Mouse (Mus musculus) lung, postnatal 0 days (tissue): Measurements from ENCODE around the gene Herpud2. TPM values are rescaled to one million over a fixed set of nuclear protein-coding genes. Genes with fewer than 3 reads are reported as not detected.

Experiments
- ATAC-seq: fragments of 200-750 bp; cut with Nextera tagmentation; 2 replicates; pipeline ENCODE4 v1.8.0; 2017; ENCODE audit warnings: moderate library complexity
- DNase-seq: peaks from one replicate; pipeline ENCODE4 v3.0.0-alpha.2; 2016; ENCODE audit warnings: low spot score
- H3K27ac ChIP-seq: fragments of 300-500 bp; sonication (generic); 2 replicates; pipeline ENCODE4 v1.5.1; 2014; ENCODE audit warnings: antibody characterized with exemption, mild to moderate bottlenecking, low read length, mixed read lengths
- H3K27me3 ChIP-seq: fragments of 300-500 bp; sonication (generic); replicated peaks from 2 replicates; pipeline ENCODE4 v1.6.1; 2014; ENCODE audit warnings: low read length, mixed read lengths; ENCODE audit not compliant: insufficient read depth
- H3K36me3 ChIP-seq: fragments of 300-500 bp; sonication (generic); 2 replicates; pipeline ENCODE4 v1.6.1; 2014; ENCODE audit warnings: low read length, mixed read lengths; ENCODE audit not compliant: insufficient read depth
- H3K4me1 ChIP-seq: fragments of 300-500 bp; sonication (generic); 2 replicates; pipeline ENCODE4 v1.6.1; 2014; ENCODE audit warnings: antibody characterized with exemption, low read depth, low read length, mixed read lengths; ENCODE audit not compliant: insufficient read depth
- H3K4me2 ChIP-seq: fragments of 300-500 bp; sonication (generic); replicated peaks from 2 replicates; pipeline ENCODE4 v1.6.1; 2014; ENCODE audit warnings: low read depth, mild to moderate bottlenecking, low read length, moderate library complexity, mixed read lengths
- H3K4me3 ChIP-seq: fragments of 300-500 bp; sonication (generic); 2 replicates; pipeline ENCODE4 v1.5.1; 2014; ENCODE audit warnings: low read depth, low read length
- H3K9ac ChIP-seq: fragments of 300-500 bp; sonication (generic); replicated peaks from 2 replicates; pipeline ENCODE4 v1.6.1; 2014; ENCODE audit warnings: low read depth, mild to moderate bottlenecking
- H3K9me3 ChIP-seq: fragments of 300-500 bp; sonication (generic); 2 replicates; pipeline ENCODE4 v1.6.1; 2016; ENCODE audit warnings: low read length, mixed read lengths
- CTCF ChIP-seq: IDR thresholded peaks from 2 replicates; pipeline ENCODE4 v1.5.1; 2016; ENCODE audit warnings: antibody characterized with exemption, mild to moderate bottlenecking
- EP300 ChIP-seq: IDR thresholded peaks from 2 replicates; pipeline ENCODE4 v1.6.1; 2016; ENCODE audit warnings: antibody characterized with exemption, mild to moderate bottlenecking, control low read depth
- WGBS: fragments of 180-500 bp; shearing (Covaris S2); extraction: QIAGEN DNeasy Blood & Tissue Kit; methylation state at CpG from one replicate; pipeline ENCODE4 v1.1.7; 2014; 5-methylcytosine and 5-hydroxymethylcytosine counted together
- polyA plus RNA-seq: library from polyadenylated mRNA; unstranded; fragments of >200 nt; fragmentation: Nextera tagmentation; extraction: Ambion mirVana; gene quantifications from 2 replicates; pipeline ENCODE4 v1.2.1, GENCODE M21; 2015

Gene Herpud2
- polyA plus RNA-seq, 1 experiment from 2014 or later = 36.2 TPM

DNA sequence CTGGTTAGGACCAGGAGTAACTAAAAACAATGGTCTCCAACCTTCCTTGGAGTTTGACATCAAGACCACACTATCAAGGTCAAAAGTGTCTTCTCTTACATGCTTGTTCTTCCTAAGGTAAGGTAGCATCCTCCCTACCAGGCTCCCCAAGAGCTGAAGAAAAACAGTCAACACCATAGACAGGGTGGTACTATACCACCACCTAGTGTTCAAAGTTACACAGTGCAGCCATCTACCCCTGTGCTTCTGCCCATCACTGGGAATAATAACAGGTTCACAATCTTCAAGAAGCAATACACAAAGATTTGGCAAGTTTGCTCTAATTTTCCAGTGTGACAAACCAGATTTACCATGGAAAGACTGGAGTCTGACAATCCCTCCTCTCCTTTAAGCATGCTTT, 47.0 kb downstream of the Herpud2 start:
- peak; percentile 93 for TF ChIP-seq CTCF
- TF ChIP-seq EP300 = no peak
- Histone ChIP-seq H3K9ac (no peak overlapping the region), H3K9me3 (peaks cover 3% of the 10 kb centered on the region; the same call in 1 of the 2 replicates), H3K4me3 (no peak overlapping the region), H3K36me3 (peaks cover 20% of the 10 kb centered on the region; the same call in 1 of the 2 replicates), H3K4me1 (no peaks in the 10 kb centered on the region), H3K27me3 (no peaks in the 10 kb centered on the region), H3K4me2 (no peak overlapping the region), H3K27ac (no peak overlapping the region)
- DNase-seq (peak; percentile 49), ATAC-seq (no peak)

GRCm38 (mm10) chr9:25102881-25103280, 48.7 kb downstream of the Herpud2 start:
- Histone ChIP-seq H3K9ac (no peak overlapping the region), H3K36me3 (peaks cover 16% of the 10 kb centered on the region; the same call in 1 of the 2 replicates), H3K4me3 (no peak overlapping the region), H3K9me3 (peaks cover 3% of the 10 kb centered on the region; the same call in 1 of the 2 replicates), H3K27me3 (no peaks in the 10 kb centered on the region), H3K27ac (no peak overlapping the region), H3K4me2 (no peak overlapping the region), H3K4me1 (no peaks in the 10 kb centered on the region)
- TF ChIP-seq EP300 (no peak), CTCF (no peak)
- ATAC-seq (no peak), DNase-seq (no peak)
- WGBS = 88% methylated on average over 1 of the region's 1 CpGs

- no peak overlapping the region for H3K9ac ChIP-seq
- no peaks in the 10 kb centered on the region for H3K9me3 ChIP-seq
- WGBS = 37% methylated on average over 1 of the region's 1 CpGs
- H3K4me3 ChIP-seq = no peak overlapping the region
- TF ChIP-seq EP300 = no peak
- TF ChIP-seq CTCF = no peak
- H3K4me1 ChIP-seq = no peaks in the 10 kb centered on the region
- DNase-seq (no peak), ATAC-seq (no peak)
- no peak overlapping the region for H3K27ac ChIP-seq
- no peak overlapping the region for H3K4me2 ChIP-seq
- no peaks in the 10 kb centered on the region for H3K36me3 ChIP-seq
- no peaks in the 10 kb centered on the region for H3K27me3 ChIP-seq
Measured at GRCm38 (mm10) chr9:25090853-25091252, 60.8 kb downstream of the Herpud2 start.

DNA sequence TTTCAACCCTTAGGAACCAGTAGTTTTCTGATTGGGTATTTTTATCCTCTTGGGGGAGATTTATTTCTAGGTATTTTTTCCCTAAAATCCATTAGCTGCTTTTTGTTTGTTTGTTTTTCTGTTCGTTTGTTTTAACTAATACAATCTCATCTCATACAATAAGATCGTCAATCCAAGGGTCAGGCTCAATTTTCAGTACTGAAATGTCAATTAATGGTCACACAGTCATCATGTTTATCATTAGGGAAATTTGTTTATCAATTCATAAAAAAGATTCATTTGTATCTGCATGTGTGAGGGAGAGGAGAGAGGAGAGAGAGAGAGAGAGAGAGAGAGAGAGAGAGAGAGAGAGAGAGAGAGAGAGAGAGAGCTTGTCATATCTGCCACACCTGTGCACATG, 62.5 kb downstream of the Herpud2 start, which contains the start of gene Gm10181:
TSS of gene Gm10181 (plus strand) at position 301 of the 400 bp plus-strand sequence.
- Histone ChIP-seq H3K27ac (no peak within 1 kb of the TSS), H3K4me2 (no peak within 1 kb of the TSS), H3K27me3 (no peaks in the 10 kb centered on the region), H3K4me1 (no peaks in the 10 kb centered on the region), H3K9ac (no peak within 1 kb of the TSS), H3K9me3 (no peaks in the 10 kb centered on the region), H3K36me3 (no peaks in the 10 kb centered on the region), H3K4me3 (no peak within 1 kb of the TSS)
- WGBS = 54% methylated on average over 2 of the region's 2 CpGs
- DNase-seq = no peak
- ATAC-seq = no peak
- no peak for TF ChIP-seq EP300
- no peak for TF ChIP-seq CTCF

DNA sequence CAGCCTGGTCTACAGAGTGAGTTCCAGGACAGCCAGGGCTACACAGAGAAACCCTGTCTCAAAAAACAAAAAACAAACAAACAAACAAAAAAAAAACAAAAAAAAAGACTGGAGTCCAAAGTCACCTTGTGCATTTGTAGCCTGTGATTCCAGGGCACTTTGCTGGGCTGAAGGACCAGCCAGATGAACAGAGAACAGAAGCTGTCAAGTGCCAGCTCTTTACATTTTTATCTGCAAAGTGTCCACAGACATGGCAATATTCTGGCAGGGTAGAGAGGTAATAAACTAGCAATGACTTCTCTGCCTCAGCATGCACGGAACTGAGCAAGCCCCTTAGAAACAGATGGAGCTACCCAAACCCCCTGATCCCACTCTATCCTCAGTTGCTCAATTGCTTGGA, 75.1 kb downstream of the Herpud2 start:
- no peak for TF ChIP-seq CTCF
- no peak for TF ChIP-seq EP300
- WGBS = 62% methylated on average over 1 of the region's 1 CpGs
- DNase-seq (no peak), ATAC-seq (no peak)
- Histone ChIP-seq H3K9ac (no peak overlapping the region), H3K4me3 (no peak overlapping the region), H3K4me2 (no peak overlapping the region), H3K9me3 (no peaks in the 10 kb centered on the region), H3K36me3 (no peaks in the 10 kb centered on the region), H3K4me1 (no peaks in the 10 kb centered on the region), H3K27me3 (no peaks in the 10 kb centered on the region), H3K27ac (no peak overlapping the region)

DNA sequence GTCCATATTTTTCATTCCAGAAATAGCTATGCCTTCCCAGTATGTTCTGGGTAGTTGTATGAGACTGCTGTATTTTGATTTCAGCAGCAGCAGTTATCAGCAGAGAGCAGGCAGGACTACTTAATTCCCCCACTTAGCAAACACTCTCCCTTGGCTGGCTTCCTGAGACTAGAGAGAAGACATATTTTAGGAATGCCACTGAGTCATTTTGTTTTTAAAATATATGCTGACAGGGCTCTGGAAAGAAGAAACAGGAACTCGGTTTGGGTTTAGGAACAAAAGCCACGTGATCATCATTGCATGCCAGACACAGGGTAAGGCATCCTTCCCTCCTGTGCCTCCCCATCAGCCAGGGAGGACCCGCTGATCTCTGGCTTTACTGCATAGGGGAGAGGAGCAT, 75.6 kb downstream of the Herpud2 start:
- DNase-seq (peak; percentile 59), ATAC-seq (peak; percentile 87)
- Histone ChIP-seq H3K27ac (0 out of 2 replicates have a peak overlapping the region, but pooled peaks have one; percentile 26), H3K4me1 (no peaks in the 10 kb centered on the region), H3K9me3 (no peaks in the 10 kb centered on the region), H3K36me3 (no peaks in the 10 kb centered on the region), H3K27me3 (no peaks in the 10 kb centered on the region), H3K4me3 (no peak overlapping the region), H3K9ac (no peak overlapping the region), H3K4me2 (no peak overlapping the region)
- 18% methylated on average over 3 of the region's 3 CpGs for WGBS
- TF ChIP-seq EP300 (peak; percentile 57; the same call in 1 of the 2 replicates), CTCF (no peak)

- TF ChIP-seq CTCF (no peak), EP300 (no peak)
- Histone ChIP-seq H3K36me3 (no peaks in the 10 kb centered on the region), H3K4me3 (no peak overlapping the region), H3K9ac (no peak overlapping the region), H3K4me2 (no peak overlapping the region), H3K27ac (no peak overlapping the region), H3K27me3 (no peaks in the 10 kb centered on the region), H3K9me3 (no peaks in the 10 kb centered on the region), H3K4me1 (no peaks in the 10 kb centered on the region)
- WGBS = 83% methylated on average over 1 of the region's 1 CpGs
- ATAC-seq (no peak), DNase-seq (no peak)
Measured at GRCm38 (mm10) chr9:25072666-25073065, 79.0 kb downstream of the Herpud2 start.
